Mouse (Mus musculus): ENCODE results near the gene Isg20. TPM values are rescaled to one million over a fixed set of nuclear protein-coding genes. Genes with fewer than 3 reads are reported as not detected.
A peak's percentile ranks its signal among the peaks of the same experiment; 100 is the strongest.

The Isg20 gene
- total and polyA plus RNA-seq, 3 experiments = 63.1 to 240 (median 105) TPM

DNA sequence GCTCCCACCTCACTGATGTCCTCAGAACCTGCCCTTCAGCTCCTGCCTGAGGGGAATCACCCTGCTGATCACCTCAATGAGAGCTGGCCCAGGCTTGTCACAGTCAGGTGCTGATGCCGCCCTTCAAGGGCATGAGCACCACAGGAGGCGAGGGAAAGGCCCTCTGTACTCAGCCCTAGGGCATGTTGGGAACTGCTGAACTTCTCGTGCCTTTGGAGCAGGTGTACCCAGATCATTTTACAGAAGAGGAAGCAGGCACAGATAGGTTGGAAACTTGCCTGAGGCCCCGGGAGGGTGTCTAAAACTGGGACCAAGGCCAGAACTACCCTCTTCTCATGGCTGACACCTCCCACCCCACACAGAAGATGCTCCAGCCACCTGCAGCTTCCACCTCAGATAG lies 5.5 kb downstream of the Isg20 start:
- no peak overlapping the region; the same call in 1 of the 2 replicates for H3K9ac ChIP-seq (ENCODE audit: control insufficient read depth, low read depth, low read length, poor library complexity, severe bottlenecking)
- H3K36me3 ChIP-seq (ENCODE audit: control insufficient read depth in 1 of 2, insufficient read depth in 2 of 2, low read length in 2 of 2) = peaks cover 0 to 18% of the 10 kb centered on the region in 2 experiments; a peak in 3 of 4 replicates
- H3K4me3 ChIP-seq (ENCODE audit: control insufficient read depth in 1 of 2, insufficient read depth in 1 of 2, low read depth in 2 of 2, low read length in 2 of 2) = no peak overlapping the region
- peak overlapping the region; percentile 26; the same call in 1 of the 2 replicates for H3K27ac ChIP-seq (ENCODE audit: control insufficient read depth, low read depth, low read length)
- peaks cover 11% of the 10 kb centered on the region for H3K79me2 ChIP-seq (ENCODE audit: control insufficient read depth, insufficient read depth, low read length, poor library complexity)
- TF ChIP-seq MAFK (IDR thresholded peaks at IDR 0.05; ENCODE audit: borderline replicate concordance, low read depth, low read length) = no peak
- no peak for TF ChIP-seq CHD2 (IDR thresholded peaks at IDR 0.05; ENCODE audit: low read length)
- TF ChIP-seq EP300 (IDR thresholded peaks at IDR 0.05; ENCODE audit: low read depth in 1 of 2, low read length in 2 of 2) = peak; percentile 56 to 63; a peak in 3 of 4 replicates
- TF ChIP-seq GABPA (IDR thresholded peaks at IDR 0.05; ENCODE audit: low read depth, low read length) = no peak
- peak; percentile 65 for TF ChIP-seq MXI1 (IDR thresholded peaks at IDR 0.05; ENCODE audit: low read depth, low read length)
- no peak for TF ChIP-seq KAT2A (conservative IDR thresholded peaks at IDR 0.05; ENCODE audit: low read depth, low read length)
- peak; percentile 60; the same call in 1 of the 2 replicates for TF ChIP-seq BHLHE40 (IDR thresholded peaks at IDR 0.05; ENCODE audit: borderline replicate concordance, low read depth, low read length)
- peak; percentile 44; the same call in 1 of the 2 replicates for TF ChIP-seq MAX (IDR thresholded peaks at IDR 0.05; ENCODE audit: low read length)
- no peak for TF ChIP-seq RAD21 (IDR thresholded peaks at IDR 0.05; ENCODE audit: low read depth, low read length)
- TF ChIP-seq MEF2A (IDR thresholded peaks at IDR 0.05; ENCODE audit: extremely low read depth, insufficient replicate concordance, low read depth, low read length, poor library complexity, severe bottlenecking) = no peak
- no peak for TF ChIP-seq MYB (IDR thresholded peaks at IDR 0.05; ENCODE audit: low read depth, low read length)
- no peak for TF ChIP-seq ELF1 (IDR thresholded peaks at IDR 0.05; ENCODE audit: low read depth, low read length)
- 0 out of 2 replicates have a peak, but pooled peaks have one; percentile 22 for TF ChIP-seq TBP (IDR thresholded peaks at IDR 0.05; ENCODE audit: low read depth, low read length)
- TF ChIP-seq SIN3A (IDR thresholded peaks at IDR 0.05; ENCODE audit: low read length) = peak; percentile 44
- no peak for TF ChIP-seq HCFC1 (IDR thresholded peaks at IDR 0.05; ENCODE audit: low read depth, low read length)
- TF ChIP-seq ETS1 (IDR thresholded peaks at IDR 0.05; ENCODE audit: low read depth, low read length) = peak; percentile 64
- peak; percentile 67 for TF ChIP-seq RCOR1 (IDR thresholded peaks at IDR 0.05; ENCODE audit: low read depth, low read length)
- TF ChIP-seq TCF12 (IDR thresholded peaks at IDR 0.05; ENCODE audit: low read depth, low read length) = peak; percentile 71
- no peak for TF ChIP-seq ZKSCAN1 (IDR thresholded peaks at IDR 0.05; ENCODE audit: low read depth, low read length)
- no peaks in the 10 kb centered on the region for H3K27me3 ChIP-seq (ENCODE audit: control insufficient read depth in 1 of 2, insufficient read depth in 2 of 2, low read length in 2 of 2)
- H3K4me1 ChIP-seq (ENCODE audit: control insufficient read depth in 1 of 2, insufficient read depth in 2 of 2, low read length in 2 of 2) = peaks cover 5 to 20% of the 10 kb centered on the region in 2 experiments
- DNase-seq (ENCODE audit: low read depth, low spot score) = peak; percentile 78
- no peaks in the 10 kb centered on the region for H3K9me3 ChIP-seq (replicated peaks; ENCODE audit: insufficient read depth, low read length)

DNA sequence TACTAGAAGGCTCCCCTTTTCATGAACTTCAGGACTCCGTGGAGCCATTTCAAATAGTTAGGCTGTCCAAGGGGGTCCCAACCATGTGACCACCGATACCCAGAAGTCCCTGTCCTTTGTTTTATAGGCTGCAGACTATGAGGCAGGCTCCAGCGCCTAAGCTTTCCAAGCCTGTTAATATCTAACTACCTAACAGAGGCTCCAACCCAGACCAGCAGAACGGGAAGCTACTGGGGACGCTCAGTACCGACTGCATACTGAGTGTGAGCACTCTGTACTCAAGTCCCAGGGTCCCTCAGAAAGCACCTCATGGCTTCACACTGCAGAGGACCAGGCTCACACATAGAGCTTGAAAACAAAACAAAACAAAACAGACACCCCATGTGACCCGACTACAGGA lies 9.3 kb downstream of the Isg20 start:
- Histone ChIP-seq H3K4me3 (ENCODE audit: control insufficient read depth in 1 of 2, insufficient read depth in 1 of 2, low read depth in 2 of 2, low read length in 2 of 2) (no peak overlapping the region), H3K27ac (ENCODE audit: control insufficient read depth, low read depth, low read length) (no peak overlapping the region), H3K79me2 (ENCODE audit: control insufficient read depth, insufficient read depth, low read length, poor library complexity) (no peaks in the 10 kb centered on the region), H3K9ac (ENCODE audit: control insufficient read depth, low read depth, low read length, poor library complexity, severe bottlenecking) (no peak overlapping the region), H3K4me1 (ENCODE audit: control insufficient read depth in 1 of 2, insufficient read depth in 2 of 2, low read length in 2 of 2) (peaks cover 3 to 14% of the 10 kb centered on the region in 2 experiments), H3K27me3 (ENCODE audit: control insufficient read depth in 1 of 2, insufficient read depth in 2 of 2, low read length in 2 of 2) (no peaks in the 10 kb centered on the region), H3K36me3 (ENCODE audit: control insufficient read depth in 1 of 2, insufficient read depth in 2 of 2, low read length in 2 of 2) (peaks cover 0 to 10% of the 10 kb centered on the region in 2 experiments; a peak in 3 of 4 replicates), H3K9me3 (replicated peaks; ENCODE audit: insufficient read depth, low read length) (no peaks in the 10 kb centered on the region)
- DNase-seq (ENCODE audit: low read depth, low spot score) = no peak
- TF ChIP-seq POLR2A (IDR thresholded peaks at IDR 0.05; ENCODE audit: control insufficient read depth in 1 of 2, insufficient read depth in 1 of 2, low read depth in 1 of 2, low read length in 2 of 2, poor library complexity in 1 of 2) = no peak
- TF ChIP-seq BHLHE40 (IDR thresholded peaks at IDR 0.05; ENCODE audit: borderline replicate concordance, low read depth, low read length) = no peak
- no peak for TF ChIP-seq TCF12 (IDR thresholded peaks at IDR 0.05; ENCODE audit: low read depth, low read length)
- TF ChIP-seq ETS1 (IDR thresholded peaks at IDR 0.05; ENCODE audit: low read depth, low read length) = no peak
- no peak for TF ChIP-seq EP300 (IDR thresholded peaks at IDR 0.05; ENCODE audit: low read depth in 1 of 2, low read length in 2 of 2)
- no peak for TF ChIP-seq MEF2A (IDR thresholded peaks at IDR 0.05; ENCODE audit: extremely low read depth, insufficient replicate concordance, low read depth, low read length, poor library complexity, severe bottlenecking)
- no peak for TF ChIP-seq E2F4 (IDR thresholded peaks at IDR 0.05; ENCODE audit: borderline replicate concordance, low read depth, low read length)
- no peak for TF ChIP-seq NRF1 (IDR thresholded peaks at IDR 0.05; ENCODE audit: insufficient read depth, low read depth, low read length, poor library complexity, severe bottlenecking)
- no peak for TF ChIP-seq POLR2AphosphoS2 (IDR thresholded peaks at IDR 0.05; ENCODE audit: low read length)
- TF ChIP-seq MYC (IDR thresholded peaks at IDR 0.05; ENCODE audit: low read depth, low read length) = no peak
- no peak for TF ChIP-seq ZNF384 (IDR thresholded peaks at IDR 0.05; ENCODE audit: low read depth, low read length)
- no peak for TF ChIP-seq CHD2 (IDR thresholded peaks at IDR 0.05; ENCODE audit: low read length)
- no peak for TF ChIP-seq MAFK (IDR thresholded peaks at IDR 0.05; ENCODE audit: borderline replicate concordance, low read depth, low read length)
- TF ChIP-seq MAZ (IDR thresholded peaks at IDR 0.05; ENCODE audit: low read depth, low read length) = no peak
- TF ChIP-seq ZMIZ1 (IDR thresholded peaks at IDR 0.05; ENCODE audit: low read depth, low read length) = no peak
- TF ChIP-seq ZKSCAN1 (IDR thresholded peaks at IDR 0.05; ENCODE audit: low read depth, low read length) = no peak
- no peak for TF ChIP-seq TAL1 (IDR thresholded peaks at IDR 0.05; ENCODE audit: low read length)
